Mouse (Mus musculus) kidney, adult 2 months (tissue): ENCODE results near the gene Tshz2.

Experiments
- CTCF ChIP-seq: fragments of 200-500 bp; conservative IDR thresholded peaks from 2 replicates; pipeline ENCODE4 v1.5.1; 2011; ENCODE audit warnings: low read depth, mild to moderate bottlenecking, control low read depth, low read length, moderate library complexity, mixed read lengths; ENCODE audit not compliant: insufficient read depth, insufficient read length
- POLR2A ChIP-seq: fragments of 200-500 bp; IDR thresholded peaks from one replicate; pipeline ENCODE4 v1.6.1; 2011; ENCODE audit warnings: low read depth, low read length, control low read depth

DNA sequence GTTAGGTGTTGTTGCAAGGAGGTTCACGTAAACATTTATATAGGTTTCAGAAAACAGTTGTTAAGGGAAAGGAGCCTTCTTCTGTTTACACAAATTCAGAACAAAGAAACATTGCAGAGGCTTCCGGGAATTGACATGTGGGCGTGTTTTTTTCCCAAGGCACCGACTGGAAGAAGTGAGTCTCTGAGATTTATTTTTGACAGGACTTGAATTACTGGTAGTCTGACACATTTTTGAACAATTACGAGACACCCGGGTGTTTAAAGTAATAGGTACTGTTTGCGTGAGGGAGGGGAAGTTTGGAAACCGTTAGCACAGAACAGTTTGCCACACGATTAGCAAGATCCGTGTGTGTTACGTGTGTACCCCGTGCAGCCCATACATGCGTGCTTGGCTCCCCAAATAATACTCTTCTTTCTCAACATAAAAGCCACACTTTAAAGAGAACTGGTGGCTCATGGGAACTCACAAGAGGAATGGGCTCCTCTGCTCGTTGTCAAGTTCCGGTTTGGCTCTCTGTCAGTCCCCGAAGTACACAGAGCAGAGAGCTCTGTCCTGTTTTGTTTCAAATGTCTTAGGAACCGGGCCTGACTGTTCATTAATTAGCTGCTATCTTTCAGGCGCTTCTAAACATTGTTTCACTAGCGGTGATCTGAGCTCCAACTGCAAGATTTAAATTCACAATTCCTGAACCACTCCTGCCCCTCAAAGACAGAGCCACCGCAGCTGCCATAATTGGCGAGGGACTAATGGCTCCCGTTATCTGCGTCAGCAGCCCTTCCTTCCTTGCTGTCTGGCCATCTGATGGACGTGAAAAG lies 91.0 kb downstream of the Tshz2 start:
- TF ChIP-seq POLR2A (no peak), CTCF (no peak)
